Mouse (Mus musculus): ENCODE measurements around the gene Tcte3.
"Not testable (repeated sequence)": the region's sequence is repeated elsewhere in the genome, so short reads cannot be mapped to it uniquely, and the experiment has no call there.

DNA sequence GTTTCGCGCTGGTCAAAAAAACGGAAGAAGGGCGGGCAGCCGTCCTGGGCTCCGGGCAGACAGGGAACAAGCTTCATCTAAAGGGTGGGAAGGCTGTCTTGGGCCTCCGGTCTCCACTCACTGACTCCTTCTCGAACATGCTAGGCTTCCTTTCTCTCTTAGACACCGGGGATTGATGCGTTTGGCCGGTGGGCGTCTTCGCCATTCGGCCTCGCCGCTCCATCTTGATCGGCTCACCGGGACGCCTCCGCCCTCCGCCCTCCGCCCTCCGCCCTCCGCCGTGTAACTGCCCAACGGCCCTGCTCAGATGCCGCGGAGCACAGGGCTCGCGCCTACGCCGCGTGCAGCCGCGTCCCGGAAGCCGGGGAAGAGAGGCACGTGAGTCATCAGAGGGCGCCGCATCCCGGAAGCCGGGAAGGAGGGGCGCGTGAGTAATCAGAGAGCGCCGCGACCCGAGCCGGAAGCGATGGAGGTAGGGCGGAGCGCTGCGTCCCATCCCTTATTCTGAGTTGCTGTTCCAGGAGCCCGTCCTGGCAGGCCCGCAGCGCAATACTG is at the start of gene Tcte3, which contains the start of the genes Ermard and Gm3448:
- TF ChIP-seq POLR2A (IDR thresholded peaks at IDR 0.05; ENCODE audit: insufficient read depth, low read length); CTCF (IDR thresholded peaks at IDR 0.05; ENCODE audit: low read depth, low read length): not testable (repeated sequence)

All from ES-Bruce4 (cell line).